Mouse (Mus musculus) mouse trophoblast stem cell (cell line): ENCODE results near the gene Rap1gds1.

Source experiments
- in situ Hi-C, 2 experiments: fragments of 300-500 bp; cut with MseI, MboI; formaldehyde crosslinking; loops; 2 replicates in 1 of 2; 3 replicates in 1 of 2; pipeline ENCODE4 v1.15.1; 2025

Rap1gds1 gene

GRCm38 (mm10) chr3:139048701-139049622 is 26.0 kb downstream of the Rap1gds1 start:
- in situ Hi-C loops, result no loop called here

- in situ Hi-C loops, result no loop called here
These were observed 32.6 kb downstream of the Rap1gds1 start for GRCm38 (mm10) chr3:139042433-139042854.

DNA sequence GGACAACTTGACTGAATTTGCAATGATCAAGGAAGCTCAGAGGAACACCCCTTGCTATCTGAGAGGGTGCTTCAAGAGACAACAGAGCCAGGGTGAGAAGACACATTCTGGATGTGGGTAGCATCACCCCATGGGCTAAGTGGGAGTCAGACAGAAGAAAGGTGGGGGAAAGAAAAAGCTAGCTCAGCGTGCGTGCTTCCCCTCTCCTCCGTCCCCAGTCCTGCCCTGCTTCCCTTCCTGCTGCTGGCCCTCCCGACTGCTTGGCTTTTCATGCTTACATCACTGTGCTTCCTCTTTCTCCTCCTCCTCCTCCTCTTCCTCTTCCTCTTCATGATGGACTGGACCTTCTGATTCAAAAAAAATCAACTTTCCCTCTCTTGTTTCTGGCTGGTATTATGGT is 33.1 kb downstream of the Rap1gds1 start:
- in situ Hi-C loops, result no loop called here

- in situ Hi-C loops, result no loop called here
These were observed 38.0 kb downstream of the Rap1gds1 start for GRCm38 (mm10) chr3:139037030-139037429.

DNA sequence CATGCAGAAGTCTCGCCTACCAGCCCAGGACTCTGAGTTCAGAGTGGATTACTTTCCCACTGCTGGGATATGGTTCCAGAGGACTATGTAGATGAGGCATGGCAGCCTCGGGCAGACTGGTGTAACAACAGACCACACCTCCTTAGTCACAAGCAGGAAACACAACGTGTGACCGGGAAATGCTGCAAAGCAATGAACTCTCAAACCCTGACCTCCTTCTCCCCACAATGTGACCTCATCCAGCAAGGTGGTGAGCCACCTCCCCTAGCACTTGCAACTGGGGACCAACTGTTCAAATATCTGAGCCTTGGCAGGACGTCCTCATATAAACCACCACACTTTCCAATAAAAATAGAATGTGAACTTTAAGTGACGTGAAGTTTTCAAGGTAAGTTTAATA is 41.8 kb downstream of the Rap1gds1 start:
- in situ Hi-C loops, result no loop called here

DNA sequence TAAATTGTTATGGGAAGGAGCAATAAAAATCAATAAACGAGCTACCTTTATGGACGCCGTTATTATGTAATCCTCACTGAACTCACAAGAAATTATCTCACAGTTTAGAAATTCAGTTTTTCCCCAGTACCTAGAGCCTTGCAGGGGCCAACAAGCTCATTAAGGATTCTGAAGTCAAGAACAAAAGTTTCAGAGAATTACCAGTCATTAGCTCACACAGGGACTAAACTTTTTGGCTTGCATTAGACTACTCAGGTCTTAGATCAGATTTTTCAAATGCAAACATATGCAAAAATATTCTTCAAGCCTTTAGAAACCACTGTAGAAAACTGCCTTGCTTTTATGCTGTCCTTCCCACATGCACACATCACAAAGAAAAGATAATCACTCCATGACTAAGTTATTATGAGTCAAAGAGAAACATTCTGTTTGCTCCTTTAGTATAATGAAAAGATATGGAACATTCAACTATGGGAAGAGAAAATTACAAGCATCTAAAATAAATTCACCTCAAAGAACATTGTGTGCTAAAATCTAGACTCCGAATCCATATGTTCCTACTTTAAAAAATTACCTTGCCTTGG is 44.3 kb downstream of the Rap1gds1 start:
- in situ Hi-C loops, result no loop called here

GRCm38 (mm10) chr3:139025077-139025476 is 49.9 kb downstream of the Rap1gds1 start:
- in situ Hi-C loops, result no loop called here

DNA sequence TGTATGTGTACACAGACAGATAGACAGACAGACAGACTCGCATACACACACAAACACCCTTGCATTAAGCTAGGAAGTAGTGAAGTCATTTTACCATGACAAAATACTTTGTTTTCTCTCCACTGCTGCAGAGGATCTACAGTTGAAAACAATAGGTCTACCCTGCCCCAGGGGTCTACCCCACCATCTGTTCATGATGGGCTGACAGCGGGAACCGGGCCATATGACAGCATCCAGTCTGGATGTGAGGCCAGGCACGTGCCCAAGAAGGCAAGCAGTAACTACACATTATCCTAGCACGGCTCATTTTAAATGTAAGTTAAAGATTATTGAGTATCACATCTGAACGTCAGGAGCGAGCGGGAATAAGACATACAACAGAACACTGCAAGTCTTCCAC is 51.4 kb downstream of the Rap1gds1 start:
- in situ Hi-C loops, result no loop called here

- in situ Hi-C loops, result no loop called here
These were observed 62.6 kb downstream of the Rap1gds1 start for GRCm38 (mm10) chr3:139012352-139012751.

- in situ Hi-C loops, result no loop called here
These were observed 69.3 kb downstream of the Rap1gds1 start for GRCm38 (mm10) chr3:139005669-139006068.

- in situ Hi-C loops, result no loop called here
These were observed 72.2 kb downstream of the Rap1gds1 start for GRCm38 (mm10) chr3:139002774-139003173.

- in situ Hi-C loops, result no loop called here
These were observed 74.7 kb downstream of the Rap1gds1 start for GRCm38 (mm10) chr3:139000071-139000867.

GRCm38 (mm10) chr3:138993473-138993872 is 81.5 kb downstream of the Rap1gds1 start:
- in situ Hi-C loops, result no loop called here

DNA sequence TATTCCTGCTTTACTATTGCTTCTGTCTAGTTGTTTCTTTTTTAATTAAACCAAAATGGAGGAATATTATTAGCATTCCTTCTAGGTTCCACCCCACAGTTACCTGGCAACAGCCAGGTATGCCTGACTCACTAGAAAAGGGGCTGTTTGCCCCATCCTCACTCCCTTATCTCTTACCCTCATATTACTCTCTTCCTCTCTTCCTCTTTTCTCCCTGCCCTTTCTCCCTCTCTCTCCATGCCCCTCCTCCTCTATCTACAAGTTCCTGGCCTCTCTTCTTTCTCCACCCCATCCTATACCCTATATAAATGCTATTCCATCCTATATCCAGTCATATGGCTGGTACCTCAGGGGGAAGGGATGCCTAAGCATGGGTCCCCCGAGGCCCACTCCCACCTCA is 83.6 kb downstream of the Rap1gds1 start:
- in situ Hi-C loops, result no loop called here

DNA sequence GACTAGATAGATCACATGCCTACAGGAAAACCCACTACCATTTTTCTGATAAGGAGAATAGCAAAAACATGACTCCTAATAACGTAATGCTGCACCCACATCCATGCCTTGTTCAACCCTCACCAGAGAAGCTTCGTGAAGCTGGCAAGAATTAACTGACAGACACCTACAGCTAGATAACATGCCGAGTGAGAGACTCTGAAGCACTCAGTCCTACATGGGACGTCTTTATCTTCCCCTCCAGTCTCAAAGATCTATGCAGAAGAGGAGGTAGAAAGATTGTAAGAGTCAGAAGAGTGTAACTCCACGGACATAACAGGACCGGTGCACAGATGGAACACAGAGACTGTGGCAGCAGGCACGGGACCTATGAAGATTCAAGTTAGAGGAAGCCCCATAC is 85.9 kb downstream of the Rap1gds1 start:
- in situ Hi-C loops, result no loop called here

GRCm38 (mm10) chr3:138988004-138988403 is 87.0 kb downstream of the Rap1gds1 start:
- in situ Hi-C loops, result no loop called here

- in situ Hi-C loops, result no loop called here
These were observed 92.8 kb downstream of the Rap1gds1 start for GRCm38 (mm10) chr3:138982249-138982648.

- in situ Hi-C loops, result no loop called here
These were observed 97.6 kb downstream of the Rap1gds1 start for GRCm38 (mm10) chr3:138977413-138977812.

DNA sequence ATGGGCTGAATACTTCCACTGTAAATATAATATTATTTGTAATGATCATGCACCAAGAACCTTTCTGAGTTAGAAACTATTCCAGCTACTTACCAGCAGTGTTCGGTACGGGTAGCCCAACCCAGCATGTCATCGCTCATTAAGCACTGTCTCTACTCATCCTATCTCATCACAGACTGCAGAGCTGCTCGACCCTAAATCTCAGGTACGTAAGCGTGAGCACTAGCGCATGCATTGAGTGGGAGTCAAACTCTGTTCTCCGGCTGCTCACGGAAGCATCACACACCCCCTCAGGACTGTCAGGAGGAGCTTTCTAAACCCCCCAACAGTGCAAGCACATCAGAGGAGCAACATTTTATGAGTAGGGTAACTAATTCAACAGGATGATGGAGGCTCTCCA is 107.4 kb downstream of the Rap1gds1 start:
- in situ Hi-C loops, result no loop called here

- in situ Hi-C loops, result no loop called here
These were observed 116.5 kb downstream of the Rap1gds1 start for GRCm38 (mm10) chr3:138958527-138958926.

DNA sequence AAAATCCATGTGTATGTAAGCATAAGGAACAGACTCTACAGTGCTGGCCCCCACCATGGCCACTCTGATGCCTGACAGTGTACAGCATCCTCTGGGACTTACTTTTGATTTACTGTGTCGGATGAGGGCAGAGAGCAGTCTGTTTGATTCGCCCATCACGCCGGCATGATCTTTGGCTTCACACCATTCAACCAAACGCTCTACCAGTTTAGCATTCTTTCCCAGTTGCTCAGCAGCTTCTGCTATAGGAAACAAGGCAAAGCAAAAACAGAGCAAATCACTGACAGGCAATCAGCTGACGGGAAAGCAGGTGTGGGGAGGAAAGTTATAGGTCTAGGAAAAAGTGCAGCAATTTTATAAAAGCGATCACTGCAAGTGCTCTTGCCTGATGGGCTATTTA is 119.8 kb downstream of the Rap1gds1 start:
- in situ Hi-C loops, result no loop called here

DNA sequence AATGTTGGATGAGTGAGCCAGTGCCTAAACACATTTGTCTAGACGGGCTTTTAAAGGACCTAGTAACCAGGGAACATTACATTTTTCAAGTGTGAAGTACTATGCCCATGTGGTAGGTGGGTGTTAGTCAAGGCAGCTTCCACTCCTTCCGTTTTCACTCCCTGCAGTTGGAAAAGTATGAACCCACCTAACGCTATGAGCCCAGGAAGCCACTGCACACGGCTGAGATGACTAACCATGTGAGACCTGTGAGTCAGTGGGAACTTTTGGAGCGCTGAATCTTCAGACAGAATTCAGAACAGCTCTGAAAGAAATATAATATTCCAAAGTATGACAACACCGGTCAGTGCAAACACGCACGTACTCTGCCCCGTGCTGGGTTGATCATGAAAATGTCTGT is 125.9 kb downstream of the Rap1gds1 start:
- in situ Hi-C loops, result no loop called here
